Mouse (Mus musculus): ENCODE data around the gene Gm10642. TPM values are rescaled to one million over a fixed set of nuclear protein-coding genes. Genes with fewer than 3 reads are reported as not detected.
A peak's percentile ranks its signal among the peaks of the same experiment; 100 is the strongest.

The Gm10642 gene
- polyA plus RNA-seq, 1 experiment from 2014 or later, result 0.21 TPM

GRCm38 (mm10) chr9:70679132-70680091 lies 23.4 kb downstream of the Gm10642 start:
- under 1% methylated on average over 100 of the region's 103 CpGs for WGBS
- Histone ChIP-seq H3K4me1 (peaks cover 21% of the 10 kb centered on the region), H3K4me3 (peak overlapping the region; percentile 89), H3K9me3 (no peaks in the 10 kb centered on the region), H3K27me3 (ENCODE audit: insufficient read depth, poor library complexity, severe bottlenecking) (no peaks in the 10 kb centered on the region), H3K36me3 (no peaks in the 10 kb centered on the region), H3K27ac (peak overlapping the region; percentile 99)
- DNase-seq (ENCODE audit: low spot score), result peak; percentile 82

- Histone ChIP-seq H3K4me1 (peaks cover 36% of the 10 kb centered on the region), H3K36me3 (no peaks in the 10 kb centered on the region), H3K9me3 (no peaks in the 10 kb centered on the region), H3K4me3 (no peak overlapping the region), H3K27me3 (ENCODE audit: insufficient read depth, poor library complexity, severe bottlenecking) (no peaks in the 10 kb centered on the region), H3K27ac (no peak overlapping the region)
- WGBS, result 23% methylated on average over 1 of the region's 1 CpGs
- no peak for DNase-seq (ENCODE audit: low spot score)
Observed at GRCm38 (mm10) chr9:70682202-70682601, 26.2 kb downstream of the Gm10642 start.

- Histone ChIP-seq H3K4me1 (peaks cover 46% of the 10 kb centered on the region), H3K9me3 (no peaks in the 10 kb centered on the region), H3K27me3 (ENCODE audit: insufficient read depth, poor library complexity, severe bottlenecking) (no peaks in the 10 kb centered on the region), H3K4me3 (no peak overlapping the region), H3K36me3 (no peaks in the 10 kb centered on the region), H3K27ac (no peak overlapping the region)
- no peak for DNase-seq (ENCODE audit: low spot score)
- 45% methylated on average over 2 of the region's 2 CpGs for WGBS
Observed at GRCm38 (mm10) chr9:70688301-70688968, 32.4 kb downstream of the Gm10642 start.

- Histone ChIP-seq H3K27ac (no peak overlapping the region), H3K4me1 (peaks cover 45% of the 10 kb centered on the region), H3K27me3 (ENCODE audit: insufficient read depth, poor library complexity, severe bottlenecking) (no peaks in the 10 kb centered on the region), H3K9me3 (no peaks in the 10 kb centered on the region), H3K4me3 (no peak overlapping the region), H3K36me3 (no peaks in the 10 kb centered on the region)
- 84% methylated on average over 3 of the region's 3 CpGs for WGBS
- DNase-seq (ENCODE audit: low spot score), result no peak
Observed at GRCm38 (mm10) chr9:70689926-70690325, 33.9 kb downstream of the Gm10642 start.

- peaks cover 40% of the 10 kb centered on the region for H3K4me1 ChIP-seq
Observed at GRCm38 (mm10) chr9:70690579-70690978, 34.5 kb downstream of the Gm10642 start.

GRCm38 (mm10) chr9:70691772-70692693 lies 36.0 kb downstream of the Gm10642 start:
- H3K9me3 ChIP-seq, result no peaks in the 10 kb centered on the region
- no peak overlapping the region for H3K4me3 ChIP-seq
- 55% methylated on average over 2 of the region's 2 CpGs for WGBS
- H3K36me3 ChIP-seq, result no peaks in the 10 kb centered on the region
- no peaks in the 10 kb centered on the region for H3K27me3 ChIP-seq (ENCODE audit: insufficient read depth, poor library complexity, severe bottlenecking)
- peaks cover 33% of the 10 kb centered on the region for H3K4me1 ChIP-seq
- no peak overlapping the region for H3K27ac ChIP-seq
- DNase-seq (ENCODE audit: low spot score), result no peak

More at GRCm38 (mm10) chr9:70690579-70690978, 34.5 kb downstream of the Gm10642 start:
- DNase-seq (ENCODE audit: low spot score), result no peak
- H3K27ac ChIP-seq, result no peak overlapping the region
- no peaks in the 10 kb centered on the region for H3K36me3 ChIP-seq
- H3K27me3 ChIP-seq (ENCODE audit: insufficient read depth, poor library complexity, severe bottlenecking), result no peaks in the 10 kb centered on the region
- H3K9me3 ChIP-seq, result no peaks in the 10 kb centered on the region
- H3K4me3 ChIP-seq, result no peak overlapping the region

- Histone ChIP-seq H3K9me3 (no peaks in the 10 kb centered on the region), H3K36me3 (no peaks in the 10 kb centered on the region), H3K4me3 (no peak overlapping the region), H3K27me3 (ENCODE audit: insufficient read depth, poor library complexity, severe bottlenecking) (no peaks in the 10 kb centered on the region), H3K4me1 (peaks cover 10% of the 10 kb centered on the region; the same call in 1 of the 2 replicates), H3K27ac (no peak overlapping the region)
- no peak for DNase-seq (ENCODE audit: low spot score)
- 91% methylated on average over 2 of the region's 2 CpGs for WGBS
Observed at GRCm38 (mm10) chr9:70695723-70696122, 39.7 kb downstream of the Gm10642 start.

- WGBS, result 65% methylated on average over 1 of the region's 1 CpGs
- H3K36me3 ChIP-seq, result no peaks in the 10 kb centered on the region
- no peaks in the 10 kb centered on the region for H3K27me3 ChIP-seq (ENCODE audit: insufficient read depth, poor library complexity, severe bottlenecking)
- no peaks in the 10 kb centered on the region for H3K9me3 ChIP-seq
- H3K4me3 ChIP-seq, result no peak overlapping the region
- no peaks in the 10 kb centered on the region for H3K4me1 ChIP-seq
- no peak overlapping the region for H3K27ac ChIP-seq
- DNase-seq (ENCODE audit: low spot score), result no peak
Observed at GRCm38 (mm10) chr9:70698090-70698489, 42.0 kb downstream of the Gm10642 start.

- WGBS, result 92% methylated on average over 5 of the region's 5 CpGs
- no peaks in the 10 kb centered on the region for H3K4me1 ChIP-seq
- H3K27me3 ChIP-seq (ENCODE audit: insufficient read depth, poor library complexity, severe bottlenecking), result no peaks in the 10 kb centered on the region
- no peak for DNase-seq (ENCODE audit: low spot score)
- no peak overlapping the region for H3K27ac ChIP-seq
- no peaks in the 10 kb centered on the region for H3K9me3 ChIP-seq
- H3K4me3 ChIP-seq, result no peak overlapping the region
- peaks cover 14% of the 10 kb centered on the region for H3K36me3 ChIP-seq
Observed at GRCm38 (mm10) chr9:70703597-70704203, 47.6 kb downstream of the Gm10642 start.

- no peak overlapping the region for H3K27ac ChIP-seq
- no peaks in the 10 kb centered on the region for H3K4me1 ChIP-seq
- no peak for DNase-seq (ENCODE audit: low spot score)
- H3K27me3 ChIP-seq (ENCODE audit: insufficient read depth, poor library complexity, severe bottlenecking), result no peaks in the 10 kb centered on the region
- no peak overlapping the region for H3K4me3 ChIP-seq
- H3K36me3 ChIP-seq, result peaks cover 17% of the 10 kb centered on the region
- H3K9me3 ChIP-seq, result no peaks in the 10 kb centered on the region
- 95% methylated on average over 1 of the region's 1 CpGs for WGBS
Observed at GRCm38 (mm10) chr9:70706444-70706843, 50.4 kb downstream of the Gm10642 start.
